Mouse (Mus musculus): ENCODE data around the gene Naa35.

DNA sequence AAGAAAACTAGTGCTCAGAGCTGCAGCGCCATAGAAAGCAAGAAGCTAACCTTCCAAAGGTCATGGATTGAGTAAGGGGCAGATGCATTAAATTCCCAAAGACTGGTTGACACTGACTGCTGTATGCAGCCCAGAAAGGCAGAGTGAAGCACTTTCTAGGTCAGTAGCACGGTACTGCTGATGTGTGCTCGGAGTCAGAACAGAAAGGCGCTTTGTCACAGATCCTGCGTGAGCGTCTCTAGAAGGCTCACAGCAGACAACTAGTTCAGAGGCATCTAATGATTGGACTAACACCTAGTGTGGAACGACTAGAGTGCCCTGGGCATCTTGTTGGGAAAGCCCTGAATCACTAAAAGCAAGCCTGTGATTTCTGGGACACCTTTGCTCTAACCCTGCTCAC is 52.7 kb downstream of the Naa35 start:
- no peak for TF ChIP-seq GATA1 (IDR thresholded peaks at IDR 0.05; ENCODE audit: borderline replicate concordance, low read length)
- no peak for TF ChIP-seq FLI1 (IDR thresholded peaks at IDR 0.05; ENCODE audit: low read length)
